Mouse (Mus musculus) myocyte (in vitro differentiated cells): ENCODE data around the gene Nap1l4. TPM values are rescaled to one million over a fixed set of nuclear protein-coding genes. Genes with fewer than 3 reads are reported as not detected.
A peak's percentile ranks its signal among the peaks of the same experiment; 100 is the strongest.

Experiments used
- H3K27me3 ChIP-seq: one replicate; pipeline ENCODE4 v1.6.1; 2011; ENCODE audit not compliant: control insufficient read depth, insufficient read depth, insufficient read length
- H3K36me3 ChIP-seq: one replicate; pipeline ENCODE4 v1.6.1; 2011; ENCODE audit not compliant: control insufficient read depth, insufficient read depth
- H3K4me2 ChIP-seq: one replicate; pipeline ENCODE4 v1.6.1; 2011; ENCODE audit warnings: low read depth, control low read depth
- H3K4me3 ChIP-seq: one replicate; pipeline ENCODE4 v1.5.1; 2011; ENCODE audit warnings: mild to moderate bottlenecking, control low read depth, moderate library complexity
- H3K79me2 ChIP-seq: one replicate; pipeline ENCODE4 v1.6.1; 2011; ENCODE audit not compliant: control insufficient read depth, insufficient read depth
- H3ac ChIP-seq: one replicate; pipeline ENCODE4 v1.6.1; 2011; ENCODE audit not compliant: control insufficient read depth, insufficient read length
- CEBPB ChIP-seq: IDR thresholded peaks from 2 replicates; pipeline ENCODE4 v1.6.1; 2011; ENCODE audit warnings: mild to moderate bottlenecking, moderate library complexity; ENCODE audit not compliant: poor library complexity, insufficient read depth, severe bottlenecking
- E2F4 ChIP-seq: IDR thresholded peaks from one replicate; pipeline ENCODE4 v1.6.1; 2011; ENCODE audit warnings: mild to moderate bottlenecking, control low read depth, moderate library complexity; ENCODE audit not compliant: insufficient read depth
- MAX ChIP-seq: IDR thresholded peaks from one replicate; pipeline ENCODE4 v1.6.1; 2011; ENCODE audit warnings: low read depth, mild to moderate bottlenecking, control low read depth
- MYOD1 ChIP-seq, 3 experiments: IDR thresholded peaks; one replicate each; pipeline ENCODE4 v1.6.1; 2011; ENCODE audit warnings: control low read depth in 2 of 3, low read depth in 2 of 3, mild to moderate bottlenecking in 2 of 3, moderate library complexity in 1 of 3; ENCODE audit not compliant: insufficient read length in 2 of 3, control insufficient read depth in 1 of 3
- MYOG ChIP-seq, 3 experiments: IDR thresholded peaks; one replicate each; pipeline ENCODE4 v1.6.1; 2011; ENCODE audit warnings: control low read depth in 2 of 3, low read depth in 2 of 3, mild to moderate bottlenecking in 2 of 3; ENCODE audit not compliant: insufficient read length in 2 of 3, control insufficient read depth in 1 of 3, insufficient read depth in 1 of 3
- POLR2A ChIP-seq: IDR thresholded peaks from one replicate; pipeline ENCODE4 v1.6.1; 2011; ENCODE audit warnings: low read depth, mild to moderate bottlenecking, control low read depth, moderate library complexity; ENCODE audit not compliant: insufficient read length
- POLR2AphosphoS2 ChIP-seq: IDR thresholded peaks from one replicate; pipeline ENCODE4 v1.6.1; 2011; ENCODE audit warnings: low read depth, control low read depth; ENCODE audit not compliant: insufficient read length
- REST ChIP-seq: IDR thresholded peaks from one replicate; pipeline ENCODE4 v1.6.1; 2011; ENCODE audit warnings: mild to moderate bottlenecking, control low read depth, moderate library complexity; ENCODE audit not compliant: insufficient read depth, insufficient read length
- SRF ChIP-seq: IDR thresholded peaks from one replicate; pipeline ENCODE4 v1.6.1; 2011; ENCODE audit warnings: low read depth; ENCODE audit not compliant: control insufficient read depth, insufficient read length
- TCF12 ChIP-seq: IDR thresholded peaks from one replicate; pipeline ENCODE4 v1.6.1; 2011; ENCODE audit warnings: mild to moderate bottlenecking, control low read depth; ENCODE audit not compliant: poor library complexity, insufficient read depth, severe bottlenecking
- TCF3 ChIP-seq: IDR thresholded peaks from one replicate; pipeline ENCODE4 v1.6.1; 2011; ENCODE audit warnings: low read depth, control low read depth; ENCODE audit not compliant: insufficient read length
- USF1 ChIP-seq: IDR thresholded peaks from one replicate; pipeline ENCODE4 v1.6.1; 2011; ENCODE audit warnings: low read depth, mild to moderate bottlenecking, control low read depth, moderate library complexity
- polyA plus RNA-seq: library from polyadenylated mRNA; unstranded; fragments of >200 nt; fragmentation: generic; extraction: Trizol; gene quantifications from one replicate; pipeline ENCODE4 v1.2.1, GENCODE M21; 2012; ENCODE audit warnings: missing spikeins

Gene Nap1l4
- polyA plus RNA-seq, 1 experiment: 101 TPM

DNA sequence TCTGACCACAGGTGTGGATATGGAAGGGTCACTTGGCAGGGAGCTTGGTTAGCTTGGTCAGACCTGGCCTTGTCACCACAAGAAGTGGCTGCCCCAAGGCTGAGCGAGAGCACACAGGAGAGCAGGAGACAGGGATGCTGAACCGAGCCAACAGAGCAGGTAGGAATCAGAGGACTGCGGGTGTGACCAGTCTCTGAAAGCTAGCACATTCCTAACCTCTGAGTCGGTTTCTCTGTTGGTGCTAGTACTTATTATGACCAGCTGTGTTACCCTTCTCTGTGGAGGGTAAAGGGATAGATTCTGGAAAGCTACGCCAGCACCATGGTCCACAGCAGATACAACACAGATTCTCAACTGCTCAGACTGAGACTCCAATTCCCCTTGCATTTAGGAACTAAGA, 14.9 kb upstream of the Nap1l4 start:
- Histone ChIP-seq H3K36me3 (peaks cover 77% of the 10 kb centered on the region), H3K79me2 (no peaks in the 10 kb centered on the region), H3ac (no peak overlapping the region), H3K4me3 (no peak overlapping the region), H3K4me2 (no peak overlapping the region), H3K27me3 (no peaks in the 10 kb centered on the region)
- TF ChIP-seq POLR2A (no peak), CEBPB (no peak), SRF (no peak), MYOD1 (IDR thresholded peaks at IDR 0.05; ENCODE audit: control insufficient read depth in 1 of 3, insufficient read length in 2 of 3, low read depth in 2 of 3) (no peak), MAX (no peak)

DNA sequence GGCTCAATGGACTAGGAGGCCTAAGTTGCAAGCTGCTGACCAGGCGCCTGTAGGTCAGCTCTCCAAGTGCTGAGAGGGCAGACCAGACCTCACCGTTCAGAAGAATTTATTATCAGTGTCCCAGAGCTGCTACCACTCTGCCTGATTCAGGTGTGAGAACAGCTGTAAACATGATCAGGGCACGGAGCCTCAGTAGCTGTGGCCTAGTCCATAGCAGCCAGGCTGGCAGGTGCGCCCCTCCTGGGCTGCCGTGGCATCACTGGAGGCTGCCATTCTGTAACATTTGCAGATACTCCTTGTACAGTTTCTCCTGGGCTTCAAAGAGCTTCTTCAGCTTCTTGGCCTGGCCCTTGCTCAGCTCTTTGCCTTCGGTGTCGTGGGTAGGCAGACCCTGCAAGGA, 8.7 kb upstream of the Nap1l4 start:
- H3K4me3 ChIP-seq: no peak overlapping the region
- no peaks in the 10 kb centered on the region for H3K27me3 ChIP-seq
- no peak overlapping the region for H3K4me2 ChIP-seq
- TF ChIP-seq MAX (no peak), MYOD1 (IDR thresholded peaks at IDR 0.05; ENCODE audit: control insufficient read depth in 1 of 3, insufficient read length in 2 of 3, low read depth in 2 of 3) (peak in 1 of 3 experiments; percentile 20), CEBPB (no peak), POLR2AphosphoS2 (peak; percentile 57), MYOG (IDR thresholded peaks at IDR 0.05; ENCODE audit: control insufficient read depth in 1 of 3, insufficient read depth in 1 of 3, insufficient read length in 2 of 3, low read depth in 2 of 3) (no peak)
- H3K36me3 ChIP-seq: peaks cover 78% of the 10 kb centered on the region
- H3ac ChIP-seq: no peak overlapping the region
- H3K79me2 ChIP-seq: no peaks in the 10 kb centered on the region

DNA sequence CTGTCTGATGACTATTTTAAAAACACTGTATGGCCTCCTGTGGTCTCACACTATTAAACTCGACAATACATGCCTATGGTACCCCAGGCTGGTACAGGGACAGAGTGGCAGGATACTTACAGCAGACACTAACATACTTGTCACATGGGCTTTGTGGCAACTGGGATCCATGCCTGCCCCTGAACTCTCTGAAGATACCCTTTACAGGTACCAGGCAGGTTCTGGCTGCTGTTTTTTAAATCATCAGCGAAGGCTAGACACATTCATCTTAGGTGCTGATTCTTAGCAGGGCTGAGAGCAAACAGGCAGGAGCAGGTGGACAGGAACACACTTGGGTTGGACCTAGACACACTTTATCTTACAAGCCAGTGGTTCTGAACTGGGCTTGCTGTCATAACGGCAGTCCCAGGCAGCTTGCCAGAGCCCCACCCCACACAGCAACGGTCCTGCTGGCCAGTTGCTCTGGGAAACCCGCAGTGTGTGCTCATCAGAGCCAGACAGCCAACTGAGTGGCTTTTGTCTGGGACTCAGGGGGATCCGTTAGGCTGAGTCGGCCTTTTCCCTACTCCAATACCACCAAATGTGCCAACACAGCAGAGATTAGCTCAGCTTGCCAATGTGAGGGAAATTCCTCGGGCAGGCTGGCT, 8.2 kb upstream of the Nap1l4 start:
- Histone ChIP-seq H3ac (no peak overlapping the region), H3K36me3 (peaks cover 73% of the 10 kb centered on the region), H3K79me2 (no peaks in the 10 kb centered on the region), H3K4me2 (no peak overlapping the region), H3K4me3 (no peak overlapping the region), H3K27me3 (no peaks in the 10 kb centered on the region)
- TF ChIP-seq CEBPB (no peak), MYOD1 (IDR thresholded peaks at IDR 0.05; ENCODE audit: control insufficient read depth in 1 of 3, insufficient read length in 2 of 3, low read depth in 2 of 3) (peak in 2 of 3 experiments; percentile 70), MAX (no peak), MYOG (IDR thresholded peaks at IDR 0.05; ENCODE audit: control insufficient read depth in 1 of 3, insufficient read depth in 1 of 3, insufficient read length in 2 of 3, low read depth in 2 of 3) (peak in 2 of 3 experiments; percentile 32 to 52), REST (no peak)

DNA sequence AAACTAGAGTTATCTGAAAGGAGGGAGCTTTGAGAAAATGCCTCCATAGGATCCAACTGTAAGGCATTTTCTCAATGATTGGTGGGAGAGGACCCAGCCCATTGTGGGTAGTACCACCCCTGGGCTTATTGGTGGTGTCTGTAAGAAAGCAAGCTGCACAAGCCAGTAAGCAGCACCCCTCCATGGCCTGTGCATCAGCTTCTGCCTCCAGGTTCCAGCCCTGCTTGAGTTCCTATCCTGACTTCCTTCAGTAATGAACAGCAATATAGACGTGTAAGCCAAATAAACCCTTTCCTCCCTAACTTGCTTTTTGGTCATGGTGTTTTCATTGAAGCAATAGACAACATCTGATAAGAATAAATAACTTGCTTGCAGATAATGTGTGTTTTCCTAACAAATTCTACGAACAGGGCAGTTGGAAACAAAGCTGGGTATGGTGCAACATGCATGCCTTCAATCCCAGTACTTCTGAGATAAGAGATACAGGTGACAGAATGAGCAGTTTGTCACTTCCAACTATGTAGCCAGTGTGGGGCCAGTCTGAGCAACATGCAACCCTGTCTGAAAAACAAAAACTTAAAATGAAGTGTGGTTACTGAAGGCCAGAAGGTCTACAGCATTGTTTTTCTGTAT, 798 bp upstream of the Nap1l4 start:
- TF ChIP-seq REST: no peak
- no peak for TF ChIP-seq SRF
- no peak for TF ChIP-seq CEBPB
- TF ChIP-seq E2F4: no peak
- no peak for TF ChIP-seq MAX
- no peak for TF ChIP-seq MYOG (IDR thresholded peaks at IDR 0.05; ENCODE audit: control insufficient read depth in 1 of 3, insufficient read depth in 1 of 3, insufficient read length in 2 of 3, low read depth in 2 of 3)
- TF ChIP-seq POLR2AphosphoS2: no peak
- no peak for TF ChIP-seq POLR2A
- TF ChIP-seq TCF12: no peak
- TF ChIP-seq TCF3: no peak
- no peak for TF ChIP-seq MYOD1 (IDR thresholded peaks at IDR 0.05; ENCODE audit: control insufficient read depth in 1 of 3, insufficient read length in 2 of 3, low read depth in 2 of 3)
- no peak for TF ChIP-seq USF1
- Histone ChIP-seq H3K4me2 (peak overlapping the region; percentile 91), H3ac (no peak overlapping the region), H3K79me2 (peaks cover 39% of the 10 kb centered on the region), H3K4me3 (peak overlapping the region; percentile 68), H3K27me3 (no peaks in the 10 kb centered on the region), H3K36me3 (peaks cover 4% of the 10 kb centered on the region)

DNA sequence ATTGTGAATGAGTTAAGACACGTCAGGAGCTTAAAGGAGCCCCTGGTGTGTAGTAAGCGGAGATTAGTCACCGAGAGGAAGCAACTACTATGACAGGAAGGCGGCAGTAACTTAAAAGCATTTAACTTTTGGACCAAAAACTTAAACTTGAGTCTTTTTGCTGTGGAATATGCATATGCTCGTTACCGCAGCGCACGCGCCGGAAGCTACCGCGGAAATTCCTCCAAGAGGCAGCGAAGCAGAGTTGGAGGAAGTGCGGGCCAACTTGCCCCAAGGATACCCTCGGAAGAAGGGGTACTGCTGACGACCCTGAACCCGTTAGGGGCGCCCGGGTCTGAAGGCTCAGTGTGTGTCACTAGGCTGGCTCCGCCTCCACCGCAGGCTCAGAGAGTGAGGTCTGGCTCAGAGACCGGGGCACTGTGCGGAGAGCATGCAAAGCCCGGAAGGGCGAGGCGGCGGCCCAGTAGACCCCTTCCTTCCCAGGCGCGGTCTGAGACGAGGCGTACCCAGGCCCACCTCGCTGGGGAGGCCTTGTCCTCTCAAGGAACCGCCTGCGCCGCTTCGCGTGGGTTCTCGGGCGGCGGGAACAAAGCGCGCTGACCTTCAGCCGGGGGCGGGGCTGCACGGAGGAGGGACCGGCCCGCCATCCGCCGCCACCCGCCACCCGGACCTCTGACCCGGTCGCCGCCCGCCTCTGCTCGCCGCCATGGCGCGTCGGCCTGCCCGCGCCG, 510 bp downstream of the Nap1l4 start:
- H3K4me3 ChIP-seq: peak overlapping the region; percentile 68
- no peak for TF ChIP-seq TCF12
- no peak for TF ChIP-seq TCF3
- no peak for TF ChIP-seq SRF
- no peak for TF ChIP-seq MYOG (IDR thresholded peaks at IDR 0.05; ENCODE audit: control insufficient read depth in 1 of 3, insufficient read depth in 1 of 3, insufficient read length in 2 of 3, low read depth in 2 of 3)
- no peak for TF ChIP-seq E2F4
- no peak for TF ChIP-seq CEBPB
- no peak for TF ChIP-seq MAX
- no peak for TF ChIP-seq REST

More for the DNA sequence above, 510 bp downstream of the Nap1l4 start:
- H3K79me2 ChIP-seq: peaks cover 52% of the 10 kb centered on the region
- no peaks in the 10 kb centered on the region for H3K36me3 ChIP-seq
- no peaks in the 10 kb centered on the region for H3K27me3 ChIP-seq
- peak overlapping the region; percentile 96 for H3ac ChIP-seq
- H3K4me2 ChIP-seq: peak overlapping the region; percentile 89
